Mouse (Mus musculus) c-Kit-positive CD71-positive TER-119-positive erythroid progenitor cells, embryonic 14.5 days (primary cell): ENCODE results near the gene Dbi.

Source experiments
- DNase-seq: peaks from one replicate; pipeline ENCODE4 v3.0.0-alpha.2; 2013; ENCODE audit warnings: low spot score

The Dbi gene

DNA sequence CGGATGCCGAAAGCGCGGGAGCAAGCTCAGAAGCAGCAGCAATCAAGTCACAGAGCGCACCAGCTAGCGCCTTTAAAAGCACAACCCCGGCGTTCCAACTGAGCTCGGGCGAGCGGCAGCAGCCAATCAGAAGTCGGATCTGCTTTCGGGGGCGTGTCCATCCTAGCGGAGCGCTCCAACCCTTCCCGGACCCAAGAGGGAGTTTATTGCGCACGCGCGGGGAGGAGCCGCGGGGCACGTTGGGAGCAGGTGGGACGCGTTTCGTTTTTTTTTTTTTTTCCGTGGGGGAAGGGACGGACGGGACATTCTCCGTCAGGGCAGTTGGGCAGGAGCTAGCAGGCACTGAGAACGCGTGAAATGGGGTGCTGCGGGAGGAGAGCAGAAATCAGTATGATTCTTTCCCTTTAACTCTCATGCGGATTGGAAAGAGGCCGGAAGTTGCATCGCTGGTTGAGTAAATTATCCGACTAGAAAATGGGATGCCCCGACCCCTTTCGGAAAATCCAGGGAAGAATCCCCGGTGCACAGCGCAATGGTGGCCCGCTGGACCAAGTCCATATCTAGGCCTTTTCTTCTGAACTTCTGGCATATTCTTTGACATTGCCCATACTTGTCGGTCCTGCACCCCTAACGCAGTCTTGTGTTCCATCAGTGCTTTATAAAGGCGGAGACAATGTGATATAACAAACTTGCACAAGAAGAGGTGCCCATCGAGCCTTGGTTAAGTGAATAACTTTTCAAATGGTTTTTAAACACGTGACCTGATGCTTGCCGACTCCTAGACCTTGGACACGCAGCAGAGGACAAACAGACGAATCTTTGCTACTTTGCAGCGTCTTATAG is at the start of gene Dbi, which contains the start of gene 3110009E18Rik:
TSS of gene Dbi (minus strand) at position 110 of the 843 bp plus-strand sequence.
TSS of gene 3110009E18Rik (plus strand) at position 219 of the 843 bp plus-strand sequence.
- peak; percentile 96 for DNase-seq

- DNase-seq: no peak
These were observed 49.4 kb upstream of the Dbi start for GRCm38 (mm10) chr1:120170307-120170706.

DNA sequence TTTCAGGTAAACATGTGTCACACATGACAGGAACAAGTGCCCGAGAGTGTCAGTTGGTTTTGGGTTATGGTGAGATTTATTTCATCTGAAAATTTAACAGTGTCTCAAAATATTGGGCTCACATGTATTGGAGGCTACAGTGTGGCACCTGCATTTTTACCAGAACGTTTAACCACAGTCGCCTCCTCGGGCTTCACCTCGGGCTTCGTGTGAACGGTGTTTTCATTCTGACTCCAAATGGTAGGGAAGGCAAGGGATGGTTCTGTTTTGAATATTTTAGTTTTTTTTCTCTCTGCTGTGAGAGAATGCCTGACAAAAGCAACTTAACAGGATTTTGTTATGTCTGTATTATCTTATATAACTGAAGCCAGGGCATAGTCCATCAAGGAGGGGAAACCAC is 47.8 kb upstream of the Dbi start:
- no peak for DNase-seq

GRCm38 (mm10) chr1:120168016-120168415 is 47.1 kb upstream of the Dbi start:
- no peak for DNase-seq

DNA sequence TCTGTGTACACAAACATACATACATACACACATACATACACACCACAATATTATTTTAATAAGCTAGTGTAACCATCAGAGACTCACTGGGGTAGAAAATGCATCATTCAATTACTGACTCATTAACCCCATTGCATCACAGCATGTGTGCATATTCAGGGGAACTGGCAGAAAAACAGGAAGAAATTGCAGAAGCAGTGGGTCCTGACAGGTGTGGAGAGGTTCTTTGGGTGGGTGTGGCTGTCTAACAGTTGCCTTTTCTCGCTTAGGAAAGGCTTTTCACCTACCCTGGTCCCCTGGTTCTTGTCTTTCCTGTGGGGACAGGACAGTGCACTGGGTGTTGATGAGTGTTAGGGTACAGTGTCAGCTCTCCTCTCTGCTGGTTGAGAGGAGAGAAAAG is 41.7 kb upstream of the Dbi start:
- DNase-seq: no peak

- no peak for DNase-seq
These were observed 40.6 kb upstream of the Dbi start for GRCm38 (mm10) chr1:120161502-120161901.

- DNase-seq: no peak
These were observed 37.7 kb upstream of the Dbi start for GRCm38 (mm10) chr1:120158474-120159127.

DNA sequence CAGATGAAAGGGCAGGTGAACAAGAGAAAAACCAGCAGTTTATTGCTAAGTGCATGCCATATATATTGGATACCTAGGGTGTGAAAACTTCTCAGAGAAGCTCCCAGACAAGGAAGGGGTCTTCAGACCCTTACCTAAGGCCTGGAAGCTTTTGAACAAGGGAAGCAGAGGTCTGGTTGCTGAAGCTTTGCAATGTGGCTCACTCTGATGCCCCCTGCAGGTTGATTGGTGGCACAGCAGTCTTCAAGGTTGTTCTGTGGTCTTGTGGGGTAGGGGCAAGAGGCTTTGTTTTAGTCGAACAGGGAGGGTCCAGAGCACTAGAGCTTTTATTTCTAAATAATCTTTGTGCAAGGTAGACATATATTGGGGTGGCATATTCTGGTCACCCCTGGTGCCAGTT is 34.4 kb upstream of the Dbi start:
- DNase-seq: peak; percentile 16

DNA sequence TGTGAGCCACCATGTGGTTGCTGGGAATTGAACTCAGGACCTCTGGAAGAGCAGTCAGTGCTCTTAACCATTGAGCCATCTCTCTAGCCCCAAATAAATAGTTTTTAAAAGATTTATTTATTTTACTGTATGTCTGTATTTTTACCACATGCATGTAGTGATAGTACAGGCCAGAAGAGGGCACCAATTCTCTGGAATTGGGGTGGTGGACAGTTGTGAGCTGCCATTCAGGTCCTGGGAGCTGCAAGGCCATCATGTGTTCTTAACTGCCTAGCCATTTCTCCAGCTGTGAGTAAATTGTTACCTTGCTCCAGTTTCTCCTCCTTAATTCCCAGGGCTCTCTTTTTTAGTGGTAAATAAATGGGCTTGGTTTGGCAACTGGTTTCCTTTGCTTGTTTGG is 33.4 kb upstream of the Dbi start:
- DNase-seq: peak; percentile 19

DNA sequence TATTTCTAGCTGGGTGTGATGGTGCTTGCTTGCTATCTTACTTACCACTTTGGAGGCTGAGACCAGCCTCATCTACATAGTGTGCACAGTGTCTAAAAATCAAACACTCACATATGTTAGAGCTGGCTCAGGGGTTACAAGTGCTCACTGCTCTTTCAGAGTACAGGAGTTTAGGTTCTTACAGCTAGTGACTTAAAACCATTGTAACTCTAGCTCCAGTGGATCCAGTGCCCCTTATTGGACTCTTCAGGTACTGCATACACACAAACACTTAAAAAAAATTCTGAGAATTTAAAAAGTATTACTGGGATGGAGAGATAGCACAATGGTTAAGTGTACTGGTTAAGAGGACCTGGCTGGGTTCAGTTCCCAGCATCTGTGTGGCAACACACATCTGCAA is 26.1 kb upstream of the Dbi start:
- no peak for DNase-seq

DNA sequence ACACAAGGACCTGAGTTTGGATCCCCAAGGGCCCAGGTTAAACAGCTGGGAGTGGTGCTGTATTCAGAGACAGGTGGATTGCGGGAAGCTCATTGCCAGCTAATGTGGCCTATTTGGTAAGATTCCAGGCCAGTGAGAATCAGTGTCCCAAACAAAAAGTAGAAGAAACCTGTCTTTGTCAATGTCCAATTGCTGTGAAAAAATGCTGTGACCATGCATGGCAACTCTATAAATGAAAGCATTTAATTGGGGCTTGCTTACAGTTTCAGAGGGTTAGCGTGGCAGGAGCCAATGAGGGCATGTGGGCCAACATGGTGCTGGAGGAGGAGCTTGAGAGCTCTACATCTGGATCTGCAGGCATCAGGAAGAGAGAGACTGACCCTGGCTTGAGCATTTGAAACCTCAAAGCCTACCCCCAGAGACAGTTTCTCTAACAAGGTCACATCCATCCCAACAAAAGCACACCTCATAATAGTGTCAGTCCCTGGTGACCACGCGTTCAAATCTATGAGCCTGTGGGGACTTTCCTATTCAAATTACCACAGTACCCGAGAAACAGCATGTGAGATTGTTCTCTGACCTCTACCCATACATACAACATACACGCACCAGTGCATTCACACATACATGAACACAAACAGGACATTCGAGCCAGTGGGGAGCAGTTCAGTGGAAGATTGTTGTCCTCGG is 24.8 kb upstream of the Dbi start:
- DNase-seq: no peak

- DNase-seq: no peak
These were observed 21.7 kb upstream of the Dbi start for GRCm38 (mm10) chr1:120142551-120142950.

DNA sequence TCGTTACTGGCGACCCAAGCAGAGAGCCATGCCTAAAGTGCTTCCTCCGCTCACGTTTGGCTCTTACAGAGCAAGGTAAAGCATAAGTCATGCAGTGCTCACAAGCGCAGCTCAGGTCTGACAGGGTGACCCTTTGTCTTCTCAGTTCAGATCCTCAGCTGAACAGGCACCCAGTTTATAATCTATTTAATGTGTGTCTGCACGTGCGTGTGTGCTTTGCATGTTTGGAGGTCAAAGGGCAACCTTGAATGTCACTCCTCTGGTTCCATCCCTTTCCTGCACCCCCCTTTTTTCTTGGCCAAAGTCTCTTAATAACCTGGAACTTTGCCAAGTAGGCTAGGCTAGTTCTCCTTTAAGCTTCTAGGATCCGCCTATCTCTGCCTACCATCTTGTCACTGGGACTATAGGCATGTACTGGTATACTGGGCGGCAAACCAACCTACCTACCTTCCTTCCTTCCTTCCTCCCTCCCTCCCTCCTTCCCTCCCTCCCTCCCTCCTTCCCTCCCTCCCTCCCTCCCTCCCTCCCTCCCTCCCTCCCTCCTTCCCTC is 19.3 kb upstream of the Dbi start:
- no peak for DNase-seq

GRCm38 (mm10) chr1:120138923-120139540 is 18.2 kb upstream of the Dbi start:
- DNase-seq: no peak

DNA sequence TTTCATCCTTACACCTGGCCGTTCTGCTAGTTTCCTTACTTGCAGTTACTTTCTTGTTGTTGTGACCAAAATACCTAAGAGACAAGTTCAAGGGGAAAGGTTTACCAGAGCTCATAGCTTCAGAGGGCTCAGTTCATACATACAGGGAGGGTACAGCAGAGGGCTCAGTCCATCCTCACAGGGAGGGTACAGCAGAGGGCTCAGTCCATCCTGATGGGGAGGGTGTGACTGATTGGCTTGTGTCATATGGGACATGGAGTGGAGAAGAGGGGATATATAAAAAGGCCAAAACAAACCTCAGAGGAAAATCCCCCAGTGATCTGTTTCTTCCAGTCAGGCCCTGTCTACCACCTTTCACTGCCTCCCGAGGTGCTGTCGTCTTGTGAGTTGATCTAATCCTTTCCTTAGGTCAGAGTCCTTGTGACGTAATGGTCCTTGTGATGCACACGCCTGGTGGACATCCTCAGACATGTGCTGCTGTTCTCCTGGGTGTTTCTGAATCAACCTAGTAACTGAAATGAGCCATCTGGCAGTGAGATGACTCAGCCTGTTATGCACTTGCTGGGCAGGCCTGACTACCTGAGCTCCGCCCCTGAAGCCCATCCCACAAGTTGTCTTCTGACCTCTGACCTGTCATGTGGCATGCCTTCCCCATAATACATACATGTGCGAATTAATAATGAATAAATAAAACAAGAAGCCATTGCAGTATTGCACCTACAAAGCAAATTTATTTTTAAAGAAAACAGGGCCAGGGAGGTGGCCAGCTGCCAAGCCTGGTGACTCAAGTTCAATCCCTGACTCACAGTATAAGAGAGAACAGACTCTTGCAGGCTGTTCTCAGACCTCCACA is 15.3 kb upstream of the Dbi start:
- DNase-seq: no peak

DNA sequence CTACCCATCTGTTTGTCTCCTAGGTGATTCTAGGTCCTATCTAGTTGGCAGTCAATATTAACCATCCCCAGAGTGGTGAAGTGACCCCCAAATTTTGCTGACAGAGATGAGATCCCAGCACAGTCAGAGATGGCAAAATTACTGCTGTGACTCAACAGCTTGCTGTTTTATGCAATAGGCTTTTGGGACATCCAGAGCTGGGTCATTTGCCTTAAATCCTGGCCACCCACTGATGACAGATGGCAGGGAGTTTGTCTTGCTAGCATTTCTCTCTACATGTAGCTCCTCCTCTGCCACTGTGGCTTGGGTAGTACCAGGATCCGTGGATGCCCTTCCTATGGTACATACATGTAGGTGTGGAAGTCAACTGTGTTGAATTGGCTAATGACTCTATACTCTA is 11.5 kb upstream of the Dbi start:
- no peak for DNase-seq

DNA sequence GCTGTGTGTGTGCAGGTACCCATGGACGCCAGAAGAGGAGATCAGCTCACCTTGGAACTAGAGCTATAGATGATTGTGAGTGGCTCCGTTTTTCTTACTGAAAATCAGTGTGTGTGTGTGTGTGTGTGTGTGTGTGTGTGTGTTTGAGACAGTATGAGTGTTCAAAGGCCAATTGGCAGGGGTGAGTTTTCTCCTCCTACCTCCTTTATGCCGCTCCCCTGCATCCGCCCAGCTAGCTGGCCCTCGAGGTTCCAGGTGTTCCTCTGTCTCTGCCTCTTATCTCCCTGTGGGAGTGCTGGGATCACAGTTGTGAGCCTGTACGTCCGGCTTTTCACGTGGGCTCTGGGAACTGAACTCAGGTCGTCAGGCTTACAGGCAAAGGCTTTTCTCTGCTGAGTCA is 5.4 kb upstream of the Dbi start:
- DNase-seq: no peak

DNA sequence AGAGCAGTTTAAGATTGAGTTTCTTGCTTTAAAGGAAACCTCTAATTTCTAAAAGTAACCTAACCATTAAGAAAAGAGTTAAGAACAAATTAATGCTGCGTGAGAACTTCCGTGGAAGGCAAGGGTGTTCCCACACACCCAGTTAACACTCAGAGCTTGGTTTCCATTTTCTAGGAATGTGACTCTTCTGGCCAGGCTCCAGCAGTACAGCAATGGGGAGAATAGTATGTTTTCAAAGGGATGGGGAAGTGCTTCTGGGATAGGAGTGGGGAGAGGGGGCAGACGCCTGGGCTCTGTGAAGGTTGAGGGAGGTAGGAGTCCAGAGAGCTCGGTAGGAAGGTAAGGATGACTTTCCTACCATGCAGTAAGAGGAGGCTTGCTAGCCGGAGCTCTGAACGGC is 4.6 kb upstream of the Dbi start:
- DNase-seq: no peak

DNA sequence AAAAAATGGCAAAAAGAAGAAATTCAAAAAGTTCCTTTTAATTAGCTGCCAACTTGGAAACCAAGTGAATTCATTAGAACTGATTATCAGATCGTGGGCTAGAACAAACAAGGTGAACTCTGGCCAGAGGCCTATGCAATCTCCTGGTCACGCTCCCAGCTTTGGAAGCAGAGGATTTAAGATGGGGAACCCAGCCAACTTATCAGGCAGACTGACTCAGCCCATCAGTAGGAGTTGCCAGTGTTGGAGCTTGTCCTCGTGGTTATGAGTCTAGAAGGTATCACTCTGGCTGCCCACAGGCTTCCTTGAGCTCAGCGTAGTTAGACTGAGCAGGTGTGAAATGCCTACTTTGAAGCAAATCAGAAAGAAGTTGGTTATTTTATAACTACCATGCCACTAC is 4.0 kb upstream of the Dbi start:
- no peak for DNase-seq

DNA sequence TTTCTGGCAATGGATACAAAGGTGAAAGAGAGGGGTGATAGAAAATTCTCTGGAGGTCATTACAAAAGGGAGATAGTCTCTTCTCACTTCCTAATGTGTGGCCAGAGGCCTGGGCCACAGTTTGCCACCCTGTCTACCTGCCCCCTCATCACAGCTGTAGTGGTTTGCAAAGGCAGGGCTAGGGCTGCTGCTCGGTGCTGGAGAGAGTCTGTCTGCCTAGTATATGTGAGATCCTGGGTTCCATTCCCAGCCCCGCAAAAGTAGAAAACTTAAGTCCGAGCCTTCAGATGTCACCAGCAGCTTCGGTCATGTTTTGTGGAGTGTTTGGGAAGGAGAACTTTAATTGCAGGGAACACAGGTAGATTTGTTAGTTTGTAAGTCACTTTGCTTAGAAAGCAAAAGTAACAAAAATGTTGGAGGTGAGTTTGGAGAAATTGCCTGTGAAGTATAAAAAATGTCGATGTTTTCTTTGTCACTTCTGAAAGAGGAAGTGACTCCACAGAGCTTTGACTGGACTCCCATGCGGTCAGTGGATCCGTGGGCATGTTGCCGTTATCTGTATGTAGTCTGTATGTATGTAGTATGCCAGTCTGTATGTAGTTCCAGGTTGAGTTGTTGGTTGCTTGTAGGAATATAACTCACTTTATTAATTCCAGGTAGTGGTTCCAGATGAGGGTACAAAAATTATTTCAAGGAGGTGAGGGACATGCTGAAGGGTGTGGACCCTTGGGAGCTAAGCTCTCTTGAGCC is 1.9 kb upstream of the Dbi start:
- DNase-seq: no peak
